Mouse (Mus musculus) olfactory bulb, adult 2 months (tissue): ENCODE results near the gene Unc50. TPM values are rescaled to one million over a fixed set of nuclear protein-coding genes. Genes with fewer than 3 reads are reported as not detected.
A peak's percentile ranks its signal among the peaks of the same experiment; 100 is the strongest.

Experiments
- H3K27ac ChIP-seq: fragments of 200-500 bp; 2 replicates; pipeline ENCODE4 v1.5.1; 2012; ENCODE audit warnings: low read depth, low read length; ENCODE audit not compliant: insufficient read depth
- H3K4me1 ChIP-seq: fragments of 200-500 bp; 2 replicates; pipeline ENCODE4 v1.6.1; 2012; ENCODE audit warnings: low read length; ENCODE audit not compliant: control insufficient read depth, insufficient read depth
- H3K4me3 ChIP-seq: fragments of 200-500 bp; 2 replicates; pipeline ENCODE4 v1.5.1; 2012; ENCODE audit warnings: mild to moderate bottlenecking, low read depth, low read length, moderate library complexity; ENCODE audit not compliant: insufficient read depth
- CTCF ChIP-seq: fragments of 200-500 bp; IDR thresholded peaks from 2 replicates; pipeline ENCODE4 v1.5.1; 2012; ENCODE audit warnings: low read depth, mild to moderate bottlenecking, low read length, moderate library complexity; ENCODE audit not compliant: insufficient read depth
- POLR2A ChIP-seq: fragments of 200-500 bp; IDR thresholded peaks from 2 replicates; pipeline ENCODE4 v1.6.1; 2012; ENCODE audit warnings: mild to moderate bottlenecking, low read depth, low read length, moderate library complexity; ENCODE audit not compliant: insufficient read depth
- WGBS: fragments of 180-500 bp; shearing (Covaris S2); methylation state at CpG from one replicate; pipeline ENCODE4 v1.1.7; 2018; 5-methylcytosine and 5-hydroxymethylcytosine counted together
- polyA plus RNA-seq: library from polyadenylated mRNA; stranded (reverse); fragments of >200 nt; gene quantifications from 2 replicates; pipeline ENCODE4 v1.2.4, GENCODE M21; 2012; ENCODE audit warnings: low replicate concordance; ENCODE audit not compliant: missing spikeins, insufficient read depth, insufficient read length

Gene Unc50
- polyA plus RNA-seq, result not detected in 2 replicates

DNA sequence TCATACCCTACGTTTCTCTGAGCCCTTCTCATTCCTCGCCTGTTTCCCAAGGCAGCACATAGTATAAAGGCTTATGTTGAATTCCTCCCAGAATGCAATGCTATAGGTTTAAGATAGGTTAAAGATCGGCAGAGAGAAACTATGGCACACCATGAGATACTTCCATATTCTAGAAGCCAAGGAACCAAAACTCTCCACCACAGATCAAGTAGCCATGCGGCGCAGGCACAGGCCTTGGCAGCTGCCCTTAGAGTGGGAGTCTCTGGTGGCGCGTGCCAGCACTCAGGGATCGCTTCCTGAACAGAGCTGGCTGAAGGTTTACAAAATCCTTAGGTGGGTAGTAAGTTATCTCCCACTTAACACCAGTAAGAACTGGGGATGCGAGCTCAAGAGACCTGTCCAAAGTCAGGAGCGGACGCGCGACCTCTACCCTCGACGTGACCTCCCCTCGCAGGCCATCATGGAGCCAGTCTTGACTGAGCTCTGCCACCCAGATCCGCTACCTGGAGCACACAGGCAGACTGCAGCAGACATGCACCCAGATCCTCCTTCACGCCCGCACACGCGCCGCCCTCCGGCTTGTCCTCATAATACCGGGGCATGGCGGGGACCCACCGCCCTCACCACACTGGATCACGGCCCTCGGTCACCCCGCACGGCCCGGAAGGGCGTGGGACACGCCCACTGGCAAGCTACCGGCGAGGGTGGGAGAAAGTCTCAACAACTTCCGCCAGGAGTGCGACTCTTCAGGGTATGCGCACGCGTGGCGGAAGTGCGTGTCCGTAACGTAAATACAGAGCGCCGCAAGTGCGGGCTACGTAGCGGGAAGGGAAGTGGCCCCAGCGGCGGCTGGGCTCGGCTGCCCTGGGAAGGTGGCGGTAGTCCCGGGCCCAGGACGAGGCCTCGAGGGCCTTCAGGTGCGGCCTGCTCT, at the start of gene Unc50, which contains the start of gene Coa5:
Gene Unc50, plus strand, starts transcription at position 774 of the 931 bp plus-strand sequence.
Gene Coa5, minus strand, starts transcription at position 738 of the 931 bp plus-strand sequence.
- peak within 1 kb of the TSS; percentile 69 for H3K27ac ChIP-seq
- peak within 1 kb of the TSS; percentile 95 for H3K4me3 ChIP-seq
- 0 out of 2 replicates have a peak, but pooled peaks have one; percentile 8 for TF ChIP-seq CTCF
- peak; percentile 91 for TF ChIP-seq POLR2A
- peaks cover 7% of the 10 kb centered on the region; the same call in 1 of the 2 replicates for H3K4me1 ChIP-seq
- 1% methylated on average over 57 of the region's 57 CpGs for WGBS

DNA sequence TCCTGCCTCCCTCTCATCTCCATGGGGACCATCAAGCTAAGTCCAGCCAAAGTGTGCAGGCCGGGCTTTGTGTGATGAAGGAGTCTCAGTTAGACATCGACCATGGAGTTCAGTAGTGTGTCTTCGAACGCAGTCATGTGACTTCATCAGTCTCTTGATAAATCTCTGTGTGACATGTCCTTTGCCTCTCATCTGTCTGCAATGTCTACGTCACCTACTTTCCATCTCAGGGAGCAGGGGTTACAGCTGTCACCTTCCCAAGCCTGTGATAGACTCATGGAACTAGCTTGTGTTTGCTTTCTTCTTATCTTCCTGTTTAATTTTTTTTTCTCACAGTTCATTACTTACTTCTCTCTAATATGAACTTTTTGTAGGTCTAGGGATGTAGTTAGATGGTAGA, 49.0 kb upstream of the Unc50 start:
- H3K4me1 ChIP-seq, result peaks cover 3% of the 10 kb centered on the region
- TF ChIP-seq CTCF, result no peak
- no peak for TF ChIP-seq POLR2A
- 89% methylated on average over 5 of the region's 5 CpGs for whole genome bisulfite sequencing

DNA sequence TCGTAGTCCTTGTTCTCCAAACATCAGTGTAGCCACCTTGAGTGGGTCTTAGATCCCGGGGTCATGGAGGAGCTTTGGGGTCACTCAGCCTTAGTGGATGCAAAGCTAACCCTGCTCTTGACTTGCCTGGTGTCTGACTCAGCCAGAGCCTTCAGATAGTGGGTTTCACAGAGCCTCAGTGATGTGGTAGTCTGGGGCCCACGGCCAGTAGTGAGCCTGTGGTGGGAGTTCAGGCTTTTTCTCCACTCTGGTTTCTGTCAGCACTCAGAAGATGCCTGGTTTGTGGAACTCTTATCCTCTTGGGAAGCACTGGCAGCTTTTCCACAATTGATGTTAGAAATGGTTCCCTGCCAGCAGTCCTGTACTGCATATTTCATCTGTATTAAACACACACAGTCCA, 45.6 kb upstream of the Unc50 start:
- WGBS, result 84% methylated on average over 3 of the region's 3 CpGs
- Histone ChIP-seq H3K4me1 (peaks cover 6% of the 10 kb centered on the region), H3K27ac (no peak overlapping the region), H3K4me3 (no peak overlapping the region)
- no peak for TF ChIP-seq POLR2A
- no peak for TF ChIP-seq CTCF

More for the DNA sequence above, 49.0 kb upstream of the Unc50 start:
- no peak overlapping the region for H3K4me3 ChIP-seq
- no peak overlapping the region for H3K27ac ChIP-seq

DNA sequence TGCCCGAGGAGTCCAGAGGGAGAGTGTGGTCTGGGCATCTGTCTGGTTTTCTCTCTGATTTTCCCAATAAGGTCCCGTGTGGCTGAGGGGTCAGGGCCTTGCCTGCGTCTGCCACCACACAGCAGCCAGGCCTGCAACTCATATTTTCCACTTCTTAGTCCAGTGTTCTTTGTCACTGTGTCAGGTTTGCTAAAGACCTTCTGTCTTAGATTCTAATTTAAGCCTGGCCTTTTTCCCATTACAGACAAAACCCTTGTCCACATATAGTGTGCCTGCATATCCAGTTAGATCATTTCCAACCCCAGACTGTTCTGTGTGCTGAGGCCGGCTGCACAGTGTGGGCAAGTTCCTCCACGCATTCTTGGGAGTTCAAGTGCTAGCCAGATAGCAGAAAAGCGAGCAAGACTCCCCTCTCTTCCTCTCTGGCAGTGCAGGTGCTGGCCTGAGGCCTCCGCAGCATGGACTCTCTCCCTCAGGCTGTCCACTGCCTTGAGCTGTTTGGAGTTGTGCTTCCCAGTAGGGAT, 43.4 kb upstream of the Unc50 start:
- Histone ChIP-seq H3K4me1 (peaks cover 6% of the 10 kb centered on the region; the same call in 1 of the 2 replicates), H3K4me3 (no peak overlapping the region), H3K27ac (no peak overlapping the region)
- TF ChIP-seq CTCF (no peak), POLR2A (no peak)
- 49% methylated on average over 7 of the region's 7 CpGs for WGBS

DNA sequence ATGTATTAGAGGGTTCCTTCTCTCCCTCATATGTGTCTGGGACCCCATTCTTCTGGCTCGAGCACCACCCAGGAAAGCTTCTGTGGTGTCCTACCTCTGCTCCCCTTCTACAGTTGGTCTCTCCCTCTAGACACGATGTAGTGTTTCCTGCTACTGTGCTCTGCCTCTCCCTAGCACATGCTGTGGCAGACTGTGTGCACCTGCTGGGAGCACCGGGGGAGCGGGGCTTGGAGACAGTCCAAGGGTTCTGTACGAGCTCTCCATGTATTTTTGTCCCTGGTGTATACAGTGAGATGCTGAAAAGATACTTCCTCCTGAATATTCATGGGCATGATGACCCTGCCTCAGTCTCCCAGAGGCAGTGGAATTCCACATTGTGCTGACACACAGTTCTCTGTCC, 36.8 kb upstream of the Unc50 start:
- no peak overlapping the region for H3K27ac ChIP-seq
- WGBS, result 40% methylated on average over 5 of the region's 5 CpGs
- TF ChIP-seq POLR2A, result no peak
- TF ChIP-seq CTCF, result no peak
- no peak overlapping the region for H3K4me3 ChIP-seq
- H3K4me1 ChIP-seq, result no peaks in the 10 kb centered on the region

DNA sequence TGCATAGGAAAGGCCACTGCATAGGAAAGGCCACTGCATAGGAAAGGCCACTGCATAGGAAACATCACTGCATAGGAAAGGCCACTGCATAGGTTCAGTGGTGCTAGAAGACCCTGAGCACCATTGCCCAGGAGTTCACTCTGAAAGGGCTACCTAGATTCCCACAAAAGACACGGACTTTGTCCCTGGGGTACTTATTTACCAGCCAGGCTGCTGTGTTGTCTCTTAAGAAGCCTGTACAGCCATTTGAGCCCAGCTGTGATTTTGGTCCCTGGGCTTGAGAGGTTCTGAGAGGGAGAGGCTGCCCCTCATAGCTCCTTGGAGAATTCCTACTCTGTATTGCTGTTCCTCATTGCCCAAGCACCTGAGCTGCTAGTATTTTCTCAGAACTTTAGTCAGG, 33.5 kb upstream of the Unc50 start:
- no peak for TF ChIP-seq POLR2A
- no peak for TF ChIP-seq CTCF
- WGBS, result 88% methylated on average over 1 of the region's 1 CpGs
- no peak overlapping the region for H3K4me3 ChIP-seq
- H3K4me1 ChIP-seq, result peaks cover 5% of the 10 kb centered on the region; the same call in 1 of the 2 replicates
- H3K27ac ChIP-seq, result no peak overlapping the region

DNA sequence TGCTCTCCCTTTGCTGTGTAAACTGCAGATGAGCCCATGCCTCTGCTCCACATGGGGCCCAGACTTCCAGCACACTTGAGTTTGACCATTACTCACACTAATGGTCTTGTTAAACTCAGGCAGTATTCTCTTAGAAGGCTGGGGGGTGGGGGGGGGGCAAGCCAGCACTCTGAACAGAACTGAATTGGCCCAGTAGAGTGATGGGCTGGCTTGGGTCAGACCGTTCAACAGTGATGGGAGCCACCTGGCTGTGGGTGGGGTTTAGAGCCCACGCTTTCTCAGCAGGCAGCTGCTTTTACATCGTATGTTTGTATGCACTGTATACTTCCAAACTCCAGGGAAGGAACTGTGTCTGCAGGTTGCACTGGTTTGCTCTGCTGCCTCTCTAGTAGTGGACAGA, 31.0 kb upstream of the Unc50 start:
- TF ChIP-seq CTCF (no peak), POLR2A (no peak)
- Histone ChIP-seq H3K4me3 (no peak overlapping the region), H3K27ac (no peak overlapping the region), H3K4me1 (peaks cover 5% of the 10 kb centered on the region; the same call in 1 of the 2 replicates)
- WGBS, result 44% methylated on average over 3 of the region's 3 CpGs

DNA sequence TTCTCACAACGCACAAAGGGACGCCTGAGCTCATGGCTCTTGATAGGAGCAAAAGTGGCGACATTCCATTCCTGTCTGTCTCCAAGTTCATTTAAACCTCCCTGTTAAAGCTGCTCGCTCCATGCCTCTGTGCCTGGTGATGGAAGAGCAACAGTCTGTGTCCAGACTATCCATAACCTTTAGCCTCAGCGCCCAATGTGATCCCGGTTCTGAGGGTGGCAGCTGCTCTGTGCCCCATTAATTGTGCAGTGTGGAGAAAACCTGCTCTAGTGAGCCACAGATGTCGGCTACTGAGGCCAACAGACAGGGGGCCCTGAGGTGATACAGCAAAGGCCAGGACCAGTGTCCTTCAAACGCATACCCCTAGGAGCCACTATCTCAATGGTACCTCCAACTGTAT, 30.2 kb upstream of the Unc50 start:
- no peak overlapping the region for H3K27ac ChIP-seq
- 88% methylated on average over 8 of the region's 8 CpGs for WGBS

DNA sequence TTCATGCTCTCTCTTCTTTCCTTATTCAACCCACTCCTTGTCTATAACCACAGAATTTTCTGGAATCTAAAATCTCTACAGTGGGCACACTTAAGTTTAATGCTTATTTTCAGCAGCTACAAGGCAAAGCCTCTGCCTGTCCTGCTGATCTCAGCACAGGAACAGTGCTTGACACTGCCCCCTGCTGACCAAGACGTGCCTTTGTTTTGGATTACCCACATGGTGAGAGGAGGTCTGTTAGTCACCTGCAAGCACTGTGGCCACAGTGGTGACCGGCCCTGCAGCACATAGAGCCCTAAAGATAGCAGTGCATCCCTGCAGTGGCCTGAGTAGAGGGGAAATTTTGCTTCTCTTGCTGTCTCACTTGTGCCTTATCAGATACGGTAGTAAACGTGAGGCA, 28.3 kb upstream of the Unc50 start:
- WGBS, result 58% methylated on average over 4 of the region's 4 CpGs
- TF ChIP-seq CTCF (peak; percentile 41; the same call in 1 of the 2 replicates), POLR2A (no peak)
- H3K27ac ChIP-seq, result no peak overlapping the region
- H3K4me3 ChIP-seq, result no peak overlapping the region
- peaks cover 5% of the 10 kb centered on the region; the same call in 1 of the 2 replicates for H3K4me1 ChIP-seq

More for the DNA sequence above, 30.2 kb upstream of the Unc50 start:
- Histone ChIP-seq H3K4me1 (peaks cover 5% of the 10 kb centered on the region; the same call in 1 of the 2 replicates), H3K4me3 (no peak overlapping the region)
- TF ChIP-seq POLR2A, result no peak
